Mouse (Mus musculus) T-cell, adult 66 days (primary cell): Measurements from ENCODE around the gene Scn4b. TPM values are rescaled to one million over a fixed set of nuclear protein-coding genes. Genes with fewer than 3 reads are reported as not detected.

Experiments used
- total RNA-seq, 2 experiments: library from RNA; stranded (reverse); gene quantifications; 3 replicates in 1 of 2; 4 replicates in 1 of 2; pipeline ENCODE4 v1.2.4; 2023

The Scn4b gene
- not detected for total RNA-seq

DNA sequence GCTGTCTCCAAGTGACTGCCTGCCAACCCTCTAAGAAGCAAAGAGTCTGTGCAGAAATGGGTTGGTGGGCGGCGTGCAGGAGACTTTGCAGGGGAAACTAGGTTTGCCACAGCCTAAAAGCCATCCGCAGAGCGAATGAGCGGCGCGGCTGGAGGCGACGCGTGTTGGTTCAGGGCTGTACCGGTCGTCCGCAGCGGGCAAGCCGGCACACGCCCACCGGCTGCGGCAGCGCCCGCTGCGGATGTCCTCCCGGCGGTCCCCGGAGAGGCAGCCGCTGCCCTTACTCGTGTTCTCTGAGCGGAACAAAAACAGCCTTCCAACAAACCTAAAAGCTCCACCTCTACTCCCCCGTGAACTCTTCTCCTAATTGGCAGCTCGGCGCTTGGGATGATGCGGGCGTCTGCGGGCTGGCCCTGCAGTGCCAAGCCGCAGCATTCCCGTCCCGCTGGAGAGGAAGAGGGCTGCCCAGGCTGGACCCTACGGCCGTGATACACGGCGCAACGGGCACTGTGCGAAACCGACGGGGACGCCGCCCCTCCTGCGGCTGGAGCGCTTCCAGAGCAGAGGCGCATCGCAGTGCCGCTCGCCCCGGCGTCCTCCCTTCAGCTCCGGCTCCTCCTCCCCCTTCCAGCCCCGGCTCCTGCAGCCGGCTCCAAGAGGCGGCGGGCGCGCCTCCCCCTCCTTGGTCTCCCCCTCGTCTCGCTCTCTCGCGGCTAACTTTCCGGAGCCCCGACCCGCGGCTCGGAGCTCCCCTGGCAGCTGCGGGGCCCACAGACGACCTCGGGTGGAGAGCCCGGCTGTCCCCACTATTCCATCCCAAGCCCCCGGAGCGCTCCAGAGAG is at the start of gene Scn4b:
Gene Scn4b, plus strand, starts transcription at position 205 of the 842 bp plus-strand sequence.

DNA sequence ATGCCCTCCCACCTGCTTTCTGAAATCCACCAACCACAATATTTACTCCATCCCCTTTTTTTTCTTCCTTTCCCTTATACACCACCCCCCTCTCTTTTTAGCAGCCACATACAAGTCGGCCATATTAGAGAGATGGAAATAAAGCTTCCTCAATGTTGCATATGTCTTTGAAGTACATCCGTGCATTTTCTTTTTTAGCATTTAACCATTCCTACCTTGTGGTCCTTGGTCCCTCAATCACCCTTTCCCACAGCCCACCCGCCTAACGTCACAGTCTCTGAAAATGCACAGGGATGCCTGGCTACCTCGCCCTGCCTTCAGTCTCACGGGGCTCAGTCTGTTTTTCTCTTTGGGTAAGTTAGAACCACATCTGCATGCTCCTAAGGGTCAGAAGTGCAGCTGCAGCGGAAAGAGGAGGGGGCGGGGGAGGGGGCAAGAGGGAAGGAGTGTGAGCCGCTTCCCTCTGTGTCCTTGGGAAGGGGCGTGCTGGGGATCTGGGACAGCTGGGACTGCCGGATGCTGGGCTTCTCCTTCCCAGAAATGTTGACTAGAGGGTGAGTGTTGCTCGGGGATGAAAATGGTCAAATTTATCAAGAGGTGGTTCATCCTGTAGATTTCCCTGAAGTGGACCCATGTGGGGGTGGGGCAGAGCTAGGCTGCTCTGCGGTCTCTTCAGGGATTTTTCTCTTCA is 20.3 kb upstream of the Scn4b start, which contains the start of gene Scn2b:
Gene Scn2b, plus strand, starts transcription at position 42 of the 691 bp plus-strand sequence.

DNA sequence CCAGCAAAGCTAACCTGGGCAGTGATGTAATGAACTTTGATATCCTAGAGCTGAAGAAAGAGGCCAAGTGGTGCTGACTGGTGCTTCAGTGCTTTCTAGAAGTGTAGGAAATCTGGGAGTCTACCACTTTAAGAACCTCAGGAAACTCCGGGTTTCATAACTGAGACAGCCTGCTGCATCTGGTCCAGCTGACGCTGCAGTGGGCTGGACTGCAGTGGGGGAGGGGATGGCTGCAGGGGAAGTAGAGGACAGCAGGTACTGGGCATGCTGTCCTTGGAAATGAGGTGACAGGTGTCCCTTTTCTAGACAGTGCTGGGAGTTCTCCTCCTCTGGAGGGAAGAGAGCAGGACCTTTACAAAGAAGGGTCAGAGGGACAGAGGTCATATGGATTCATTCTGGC is 43.6 kb downstream of the Scn4b start, which contains the start of gene BC049352:
Gene BC049352, plus strand, starts transcription at position 238 of the 400 bp plus-strand sequence.

Other genes with a start within 250 kb of the Scn4b start
- 100 to 1,000 TPM; 146 to 149 TPM for gene Atp5l, start 217.7 kb upstream of the Scn4b start, total RNA-seq
- gene Ube4a, start 172.8 kb upstream of the Scn4b start, total RNA-seq: 100 to 1,000 TPM in 1 of 2 experiments, 10 to 100 TPM in 1; 97.0 to 130 TPM
- 100 to 1,000 TPM; 492 to 549 TPM for gene Cd3g, start 158.0 kb upstream of the Scn4b start, total RNA-seq
- gene Cd3d, start 156.6 kb upstream of the Scn4b start, total RNA-seq: 100 to 1,000 TPM; 523 to 573 TPM
- 100 to 1,000 TPM; 887 to 950 TPM for gene Cd3e, start 128.8 kb upstream of the Scn4b start, total RNA-seq
- gene Mpzl2, start 98.6 kb upstream of the Scn4b start, total RNA-seq: under 1 TPM in 1 of 2 experiments, not detected in 1; 0.74 TPM
- gene Mpzl3, start 83.2 kb upstream of the Scn4b start, total RNA-seq: 10 to 100 TPM; 11.8 to 14.3 TPM
- 10 to 100 TPM; 17.5 to 22.2 TPM for gene Jaml, start 59.2 kb upstream of the Scn4b start, total RNA-seq
- under 1 TPM; 0.35 to 0.50 TPM for gene Scn2b, start 20.6 kb upstream of the Scn4b start, total RNA-seq
- gene BC049352, start 43.6 kb downstream of the Scn4b start, total RNA-seq: under 1 TPM in 1 of 2 experiments, not detected in 1; 0.44 TPM
- gene Tmprss4, start 65.7 kb downstream of the Scn4b start, total RNA-seq: not detected
- 10 to 100 TPM; 20.2 to 24.7 TPM for gene Il10ra, start 130.8 kb downstream of the Scn4b start, total RNA-seq
- under 1 TPM; 0.18 to 0.61 TPM for gene Tmprss13, start 180.7 kb downstream of the Scn4b start, total RNA-seq
- gene Fxyd6, start 231.8 kb downstream of the Scn4b start, total RNA-seq: under 1 TPM in 1 of 2 experiments, not detected in 1; 0.50 TPM